Mouse (Mus musculus) lung, adult 2 months (tissue): ENCODE results near the gene Oma1.

ENCODE experiments used
- CTCF ChIP-seq: fragments of 200-500 bp; IDR thresholded peaks from 2 replicates; pipeline ENCODE4 v1.5.1; 2011; ENCODE audit warnings: mild to moderate bottlenecking, low read length, control low read depth; ENCODE audit not compliant: insufficient read depth
- POLR2A ChIP-seq: fragments of 200-500 bp; IDR thresholded peaks from 2 replicates; pipeline ENCODE4 v1.6.1; 2011; ENCODE audit warnings: low read depth, mild to moderate bottlenecking, control low read depth, low read length, borderline replicate concordance; ENCODE audit errors: extremely low read depth

GRCm38 (mm10) chr4:103396876-103397275, 83.3 kb downstream of the Oma1 start:
- TF ChIP-seq CTCF (no peak), POLR2A (no peak)
